Mouse (Mus musculus): ENCODE data around the gene Shisa6.
"Not testable (repeated sequence)": the region's sequence is repeated elsewhere in the genome, so short reads cannot be mapped to it uniquely, and the experiment has no call there.

Gene Shisa6

GRCm38 (mm10) chr11:66482501-66482900 lies 43.3 kb downstream of the Shisa6 start:
- no peak for DNase-seq (ENCODE audit: low read depth, low spot score)

- no peak for DNase-seq (ENCODE audit: low read depth, low spot score)
Measured at GRCm38 (mm10) chr11:66442631-66443030, 83.1 kb downstream of the Shisa6 start.

- DNase-seq (ENCODE audit: low read depth, low spot score) = no peak
Measured at GRCm38 (mm10) chr11:66426129-66426528, 99.6 kb downstream of the Shisa6 start.

- DNase-seq (ENCODE audit: low read depth, low spot score) = no peak
Measured at GRCm38 (mm10) chr11:66418216-66418615, 107.5 kb downstream of the Shisa6 start.

GRCm38 (mm10) chr11:66408721-66409120 lies 117.0 kb downstream of the Shisa6 start:
- DNase-seq (ENCODE audit: low read depth, low spot score) = not testable (repeated sequence)

- DNase-seq (ENCODE audit: low read depth, low spot score) = no peak
Measured at GRCm38 (mm10) chr11:66400036-66400435, 125.7 kb downstream of the Shisa6 start.

- DNase-seq (ENCODE audit: low read depth, low spot score) = peak; percentile 26
Measured at GRCm38 (mm10) chr11:66387561-66387960, 138.2 kb downstream of the Shisa6 start.

GRCm38 (mm10) chr11:66371796-66372195 lies 154.0 kb downstream of the Shisa6 start:
- no peak for DNase-seq (ENCODE audit: low read depth, low spot score)

GRCm38 (mm10) chr11:66369764-66370163 lies 156.0 kb downstream of the Shisa6 start:
- DNase-seq (ENCODE audit: low read depth, low spot score) = peak; percentile 59

GRCm38 (mm10) chr11:66366809-66367685 lies 158.7 kb downstream of the Shisa6 start:
- peak; percentile 50 for DNase-seq (ENCODE audit: low read depth, low spot score)

- no peak for DNase-seq (ENCODE audit: low read depth, low spot score)
Measured at GRCm38 (mm10) chr11:66359811-66360210, 166.0 kb downstream of the Shisa6 start.

GRCm38 (mm10) chr11:66344822-66345221 lies 180.9 kb downstream of the Shisa6 start:
- DNase-seq (ENCODE audit: low read depth, low spot score) = no peak

GRCm38 (mm10) chr11:66336313-66336712 lies 189.5 kb downstream of the Shisa6 start:
- no peak for DNase-seq (ENCODE audit: low read depth, low spot score)

GRCm38 (mm10) chr11:66312764-66313163 lies 213.0 kb downstream of the Shisa6 start:
- no peak for DNase-seq (ENCODE audit: low read depth, low spot score)

- no peak for DNase-seq (ENCODE audit: low read depth, low spot score)
Measured at GRCm38 (mm10) chr11:66304396-66304795, 221.4 kb downstream of the Shisa6 start.

GRCm38 (mm10) chr11:66274707-66275081 lies 251.1 kb downstream of the Shisa6 start:
- peak; percentile 3 for DNase-seq (ENCODE audit: low read depth, low spot score)

- no peak for DNase-seq (ENCODE audit: low read depth, low spot score)
Measured at GRCm38 (mm10) chr11:66273904-66274706, 251.7 kb downstream of the Shisa6 start.

GRCm38 (mm10) chr11:66267029-66267428 lies 258.7 kb downstream of the Shisa6 start:
- no peak for DNase-seq (ENCODE audit: low read depth, low spot score)

GRCm38 (mm10) chr11:66265336-66265990 lies 260.3 kb downstream of the Shisa6 start:
- DNase-seq (ENCODE audit: low read depth, low spot score) = no peak

- DNase-seq (ENCODE audit: low read depth, low spot score) = no peak
Measured at GRCm38 (mm10) chr11:66260205-66260604, 265.6 kb downstream of the Shisa6 start.

GRCm38 (mm10) chr11:66258851-66259250 lies 266.9 kb downstream of the Shisa6 start:
- no peak for DNase-seq (ENCODE audit: low read depth, low spot score)

GRCm38 (mm10) chr11:66247115-66247514 lies 278.6 kb downstream of the Shisa6 start:
- DNase-seq (ENCODE audit: low read depth, low spot score) = no peak
